Mouse (Mus musculus) CH12.LX (cell line): Measurements from ENCODE around the gene Tmem176b.

Source experiments
- CHD2 ChIP-seq: IDR thresholded peaks from 2 replicates; pipeline ENCODE4 v1.6.1; 2011; ENCODE audit warnings: low read length, improper control_type of control experiment
- CTCF ChIP-seq, 2 experiments: IDR thresholded peaks in 1 of 2; conservative IDR thresholded peaks in 1 of 2; 2 replicates each; pipeline ENCODE4 v1.5.1; 2011 to 2012; ENCODE audit warnings: low read depth in 2 of 2, low read length in 2 of 2, improper control_type of control experiment in 1 of 2, inconsistent platforms in 1 of 2, mild to moderate bottlenecking in 1 of 2, moderate library complexity in 1 of 2
- E2F4 ChIP-seq: IDR thresholded peaks from 2 replicates; pipeline ENCODE4 v1.6.1; 2011; ENCODE audit warnings: low read depth, low read length, improper control_type of control experiment; ENCODE audit not compliant: insufficient replicate concordance
- EP300 ChIP-seq: IDR thresholded peaks from 2 replicates; pipeline ENCODE4 v1.6.1; 2011; ENCODE audit warnings: low read length, improper control_type of control experiment
- KAT2A ChIP-seq: IDR thresholded peaks from 2 replicates; pipeline ENCODE4 v1.6.1; 2012; ENCODE audit warnings: low read length, improper control_type of control experiment, inconsistent platforms; ENCODE audit not compliant: insufficient replicate concordance
- MAFK ChIP-seq: IDR thresholded peaks from 2 replicates; pipeline ENCODE4 v1.6.1; 2011; ENCODE audit warnings: low read length, improper control_type of control experiment; ENCODE audit not compliant: insufficient replicate concordance
- POLR2A ChIP-seq: IDR thresholded peaks from 2 replicates; pipeline ENCODE4 v1.6.1; 2011; ENCODE audit warnings: low read depth, mild to moderate bottlenecking, improper control_type of control experiment, low read length
- POLR2AphosphoS2 ChIP-seq: IDR thresholded peaks from 2 replicates; pipeline ENCODE4 v1.6.1; 2011; ENCODE audit warnings: low read depth, low read length, improper control_type of control experiment
- RAD21 ChIP-seq: IDR thresholded peaks from 2 replicates; pipeline ENCODE4 v1.6.1; 2011; ENCODE audit warnings: low read depth, mild to moderate bottlenecking, low read length, improper control_type of control experiment, moderate library complexity
- SIN3A ChIP-seq: IDR thresholded peaks from 2 replicates; pipeline ENCODE4 v1.6.1; 2012; ENCODE audit warnings: low read length, improper control_type of control experiment, inconsistent platforms
- TCF12 ChIP-seq: IDR thresholded peaks from 2 replicates; pipeline ENCODE4 v1.6.1; 2014; ENCODE audit warnings: low read depth, mild to moderate bottlenecking, inconsistent platforms, low read length, improper control_type of control experiment
- USF2 ChIP-seq: conservative IDR thresholded peaks from 2 replicates; pipeline ENCODE4 v1.6.1; 2011; ENCODE audit warnings: low read depth, low read length, improper control_type of control experiment
- ZC3H11A ChIP-seq: IDR thresholded peaks from 2 replicates; pipeline ENCODE4 v1.6.1; 2012; ENCODE audit warnings: low read depth, mild to moderate bottlenecking, inconsistent platforms, low read length, improper control_type of control experiment

DNA sequence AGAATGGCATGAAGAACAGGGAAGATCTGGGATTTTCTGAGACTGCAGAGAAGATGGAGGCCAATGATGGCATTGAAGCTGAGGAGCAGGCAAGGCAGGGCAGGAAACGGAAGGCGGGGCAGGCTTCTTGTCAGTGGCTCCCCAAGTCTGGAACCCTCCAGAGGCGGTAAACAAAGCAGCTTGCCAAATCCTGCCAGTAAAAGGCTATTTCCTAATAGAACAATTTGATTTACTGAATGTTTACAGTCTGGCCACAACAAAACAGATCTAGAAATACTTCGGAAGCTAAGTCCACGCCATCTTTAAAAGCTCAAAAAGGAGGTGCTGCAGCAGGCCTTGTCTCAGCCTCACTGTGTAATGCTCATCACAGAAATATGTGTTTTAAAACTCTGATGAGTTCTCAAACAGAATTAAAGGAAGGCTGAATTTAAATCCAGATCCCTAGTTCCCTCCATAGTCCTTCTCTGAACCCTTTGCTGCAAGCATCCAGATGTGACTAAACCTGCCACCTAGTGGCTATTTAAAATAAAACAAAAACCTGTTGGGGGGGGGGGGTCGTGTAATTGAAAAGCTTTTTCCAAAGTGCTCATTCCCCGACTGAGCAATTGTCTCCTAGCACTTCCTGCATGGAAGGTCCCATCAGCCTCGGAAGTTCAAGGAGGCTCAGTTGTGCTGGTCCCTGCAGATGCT lies 16.5 kb upstream of the Tmem176b start:
- TF ChIP-seq CTCF (conservative IDR thresholded peaks at IDR 0.05 in 1 of 2, IDR thresholded peaks at IDR 0.05 in 1 of 2; ENCODE audit: low read depth in 2 of 2, low read length in 2 of 2) (peak in 1 of 2 experiments; percentile 76; a peak in 2 of 4 replicates), EP300 (no peak), POLR2AphosphoS2 (no peak), USF2 (no peak), RAD21 (peak; percentile 65), POLR2A (no peak), CHD2 (no peak), MAFK (no peak), KAT2A (no peak), E2F4 (no peak), ZC3H11A (no peak; the same call in 1 of the 2 replicates), TCF12 (no peak), SIN3A (no peak)
